Mouse (Mus musculus): ENCODE results near the gene Limch1. TPM values are rescaled to one million over a fixed set of nuclear protein-coding genes. Genes with fewer than 3 reads are reported as not detected.

Gene Limch1
- total and polyA plus RNA-seq, 2 experiments, result 0.13 to 0.55 TPM

DNA sequence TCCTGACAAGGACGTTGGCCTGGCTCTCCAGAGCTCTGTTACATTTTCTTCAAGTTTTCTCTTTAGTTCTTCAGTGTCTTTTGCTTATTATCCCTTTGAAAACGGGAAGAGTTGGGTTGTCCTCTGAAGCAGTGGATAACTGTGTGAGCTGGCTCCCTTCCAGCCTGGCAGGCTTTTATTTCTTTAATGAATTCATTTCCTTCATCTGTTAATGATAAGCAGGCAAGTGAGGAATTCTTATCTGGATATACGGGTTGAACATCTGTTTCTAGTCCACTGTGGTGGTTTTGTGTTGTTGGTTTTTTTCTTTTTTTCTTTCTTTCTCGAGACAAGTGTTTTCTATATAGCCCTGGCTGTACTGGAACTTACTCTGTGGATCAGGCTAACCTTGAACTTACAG is 22.4 kb downstream of the Limch1 start:
- WGBS, result 42% methylated on average over 4 of the region's 4 CpGs

DNA sequence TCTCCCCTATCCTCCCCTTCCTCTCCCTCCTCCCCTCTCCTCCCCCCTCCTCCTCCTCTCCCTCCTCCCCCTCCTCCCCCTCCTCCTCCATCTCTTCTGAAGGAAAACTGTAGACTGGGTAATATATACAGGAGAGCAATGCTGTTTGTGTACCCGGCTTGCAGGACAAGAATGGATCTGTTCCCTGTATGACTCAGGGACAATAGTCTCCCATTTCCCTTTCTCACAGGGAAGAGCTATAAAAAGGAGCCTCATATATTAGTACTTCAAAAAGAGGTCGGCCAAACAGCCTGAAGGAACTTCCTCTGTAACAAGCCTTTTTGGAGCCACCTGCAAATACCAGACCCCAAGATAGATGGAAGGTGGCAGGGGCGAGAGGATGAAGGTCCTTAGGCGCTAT is 23.4 kb downstream of the Limch1 start:
- TF ChIP-seq CTCF (IDR thresholded peaks at IDR 0.05; ENCODE audit: low read depth, low read length) (no peak), POLR2A (IDR thresholded peaks at IDR 0.05; ENCODE audit: extremely low read depth, insufficient read depth, low read length) (no peak)
- H3K27me3 ChIP-seq (ENCODE audit: control insufficient read depth, insufficient read depth, low read length), result no peaks in the 10 kb centered on the region
- H3K79me2 ChIP-seq (ENCODE audit: control insufficient read depth, insufficient read depth, low read length), result no peaks in the 10 kb centered on the region
- no peak for DNase-seq (ENCODE audit: extremely low read depth, low read depth, low spot score)
- H3K9ac ChIP-seq (ENCODE audit: low read depth, low read length), result no peak overlapping the region
- H3K27ac ChIP-seq (replicated peaks; ENCODE audit: insufficient read depth, low read depth, low read length), result no peak overlapping the region
- H3K4me3 ChIP-seq (ENCODE audit: insufficient read depth, low read depth, low read length), result no peak overlapping the region
- whole genome bisulfite sequencing, result 69% methylated on average over 4 of the region's 4 CpGs
- no peaks in the 10 kb centered on the region for H3K4me1 ChIP-seq (ENCODE audit: control insufficient read depth, insufficient read depth, low read length)
- no peaks in the 10 kb centered on the region for H3K36me3 ChIP-seq (ENCODE audit: control insufficient read depth, insufficient read depth, low read length)

More for the DNA sequence above, 22.4 kb downstream of the Limch1 start:
- DNase-seq (ENCODE audit: extremely low read depth, low read depth, low spot score), result no peak
- Histone ChIP-seq H3K4me1 (ENCODE audit: control insufficient read depth, insufficient read depth, low read length) (no peaks in the 10 kb centered on the region), H3K27ac (replicated peaks; ENCODE audit: insufficient read depth, low read depth, low read length) (no peak overlapping the region), H3K79me2 (ENCODE audit: control insufficient read depth, insufficient read depth, low read length) (no peaks in the 10 kb centered on the region), H3K4me3 (ENCODE audit: insufficient read depth, low read depth, low read length) (no peak overlapping the region), H3K9ac (ENCODE audit: low read depth, low read length) (no peak overlapping the region), H3K27me3 (ENCODE audit: control insufficient read depth, insufficient read depth, low read length) (no peaks in the 10 kb centered on the region), H3K36me3 (ENCODE audit: control insufficient read depth, insufficient read depth, low read length) (no peaks in the 10 kb centered on the region)
- TF ChIP-seq POLR2A (IDR thresholded peaks at IDR 0.05; ENCODE audit: extremely low read depth, insufficient read depth, low read length), result no peak
- no peak for TF ChIP-seq CTCF (IDR thresholded peaks at IDR 0.05; ENCODE audit: low read depth, low read length)

GRCm38 (mm10) chr5:66769558-66769957 is 23.9 kb downstream of the Limch1 start:
- TF ChIP-seq CTCF (IDR thresholded peaks at IDR 0.05; ENCODE audit: low read depth, low read length), result no peak
- no peak for TF ChIP-seq POLR2A (IDR thresholded peaks at IDR 0.05; ENCODE audit: extremely low read depth, insufficient read depth, low read length)
- no peaks in the 10 kb centered on the region for H3K79me2 ChIP-seq (ENCODE audit: control insufficient read depth, insufficient read depth, low read length)

GRCm38 (mm10) chr5:66777999-66778710 is 32.5 kb downstream of the Limch1 start:
- DNase-seq (ENCODE audit: extremely low read depth, low read depth, low spot score), result no peak
- Histone ChIP-seq H3K27ac (replicated peaks; ENCODE audit: insufficient read depth, low read depth, low read length) (no peak overlapping the region), H3K4me3 (ENCODE audit: insufficient read depth, low read depth, low read length) (no peak overlapping the region), H3K27me3 (ENCODE audit: control insufficient read depth, insufficient read depth, low read length) (peaks cover 4% of the 10 kb centered on the region; the same call in 1 of the 2 replicates), H3K79me2 (ENCODE audit: control insufficient read depth, insufficient read depth, low read length) (no peaks in the 10 kb centered on the region), H3K9ac (ENCODE audit: low read depth, low read length) (no peak overlapping the region), H3K4me1 (ENCODE audit: control insufficient read depth, insufficient read depth, low read length) (no peaks in the 10 kb centered on the region), H3K36me3 (ENCODE audit: control insufficient read depth, insufficient read depth, low read length) (no peaks in the 10 kb centered on the region)
- TF ChIP-seq CTCF (IDR thresholded peaks at IDR 0.05; ENCODE audit: low read depth, low read length), result no peak
- TF ChIP-seq POLR2A (IDR thresholded peaks at IDR 0.05; ENCODE audit: extremely low read depth, insufficient read depth, low read length), result no peak
- WGBS, result 60% methylated on average over 10 of the region's 10 CpGs

More at GRCm38 (mm10) chr5:66769558-66769957, 23.9 kb downstream of the Limch1 start:
- no peak overlapping the region for H3K4me3 ChIP-seq (ENCODE audit: insufficient read depth, low read depth, low read length)
- no peaks in the 10 kb centered on the region for H3K36me3 ChIP-seq (ENCODE audit: control insufficient read depth, insufficient read depth, low read length)
- WGBS, result 76% methylated on average over 5 of the region's 5 CpGs
- no peaks in the 10 kb centered on the region for H3K27me3 ChIP-seq (ENCODE audit: control insufficient read depth, insufficient read depth, low read length)
- H3K4me1 ChIP-seq (ENCODE audit: control insufficient read depth, insufficient read depth, low read length), result no peaks in the 10 kb centered on the region
- no peak for DNase-seq (ENCODE audit: extremely low read depth, low read depth, low spot score)
- no peak overlapping the region for H3K9ac ChIP-seq (ENCODE audit: low read depth, low read length)
- no peak overlapping the region for H3K27ac ChIP-seq (replicated peaks; ENCODE audit: insufficient read depth, low read depth, low read length)

- Histone ChIP-seq H3K4me3 (ENCODE audit: insufficient read depth, low read depth, low read length) (no peak overlapping the region), H3K79me2 (ENCODE audit: control insufficient read depth, insufficient read depth, low read length) (no peaks in the 10 kb centered on the region), H3K4me1 (ENCODE audit: control insufficient read depth, insufficient read depth, low read length) (no peaks in the 10 kb centered on the region), H3K36me3 (ENCODE audit: control insufficient read depth, insufficient read depth, low read length) (no peaks in the 10 kb centered on the region), H3K27ac (replicated peaks; ENCODE audit: insufficient read depth, low read depth, low read length) (no peak overlapping the region), H3K27me3 (ENCODE audit: control insufficient read depth, insufficient read depth, low read length) (peaks cover 4% of the 10 kb centered on the region; the same call in 1 of the 2 replicates), H3K9ac (ENCODE audit: low read depth, low read length) (no peak overlapping the region)
- DNase-seq (ENCODE audit: extremely low read depth, low read depth, low spot score), result no peak
- 91% methylated on average over 4 of the region's 4 CpGs for WGBS
- TF ChIP-seq POLR2A (IDR thresholded peaks at IDR 0.05; ENCODE audit: extremely low read depth, insufficient read depth, low read length) (no peak), CTCF (IDR thresholded peaks at IDR 0.05; ENCODE audit: low read depth, low read length) (no peak)
Observed at GRCm38 (mm10) chr5:66780371-66780770, 34.7 kb downstream of the Limch1 start.

- peaks cover 4% of the 10 kb centered on the region; the same call in 1 of the 2 replicates for H3K27me3 ChIP-seq (ENCODE audit: control insufficient read depth, insufficient read depth, low read length)
- no peak overlapping the region for H3K9ac ChIP-seq (ENCODE audit: low read depth, low read length)
- H3K27ac ChIP-seq (replicated peaks; ENCODE audit: insufficient read depth, low read depth, low read length), result no peak overlapping the region
- H3K36me3 ChIP-seq (ENCODE audit: control insufficient read depth, insufficient read depth, low read length), result no peaks in the 10 kb centered on the region
- no peak overlapping the region for H3K4me3 ChIP-seq (ENCODE audit: insufficient read depth, low read depth, low read length)
- no peak for DNase-seq (ENCODE audit: extremely low read depth, low read depth, low spot score)
- no peaks in the 10 kb centered on the region for H3K79me2 ChIP-seq (ENCODE audit: control insufficient read depth, insufficient read depth, low read length)
- H3K4me1 ChIP-seq (ENCODE audit: control insufficient read depth, insufficient read depth, low read length), result no peaks in the 10 kb centered on the region
- 80% methylated on average over 1 of the region's 1 CpGs for WGBS
- TF ChIP-seq POLR2A (IDR thresholded peaks at IDR 0.05; ENCODE audit: extremely low read depth, insufficient read depth, low read length), result no peak
- TF ChIP-seq CTCF (IDR thresholded peaks at IDR 0.05; ENCODE audit: low read depth, low read length), result no peak
Observed at GRCm38 (mm10) chr5:66781507-66781906, 35.9 kb downstream of the Limch1 start.
